Mouse (Mus musculus): ENCODE measurements around the gene Fbxw21.

DNA sequence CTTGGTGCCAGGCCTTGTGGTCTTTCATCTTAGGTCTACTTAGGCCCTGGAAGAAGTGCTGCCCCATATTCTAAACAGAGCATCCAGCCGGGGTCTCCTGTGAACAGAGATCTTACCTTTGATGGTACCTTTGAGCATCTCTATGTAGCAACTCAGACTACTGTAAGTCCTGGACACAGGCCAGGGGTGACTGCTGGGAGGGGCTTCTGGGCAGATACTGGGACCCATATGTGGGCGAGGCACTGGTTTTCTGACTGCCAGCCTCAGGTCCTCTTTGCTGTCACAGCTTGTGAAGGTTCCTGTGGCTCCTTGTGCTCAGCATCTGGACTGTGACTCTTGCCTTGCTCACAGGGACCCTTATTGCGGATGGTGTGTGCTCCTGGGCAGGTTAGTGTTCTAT lies 59.3 kb downstream of the Fbxw21 start:
- TF ChIP-seq MAX (IDR thresholded peaks at IDR 0.05; ENCODE audit: low read depth) (no peak), POLR2A (IDR thresholded peaks at IDR 0.05; ENCODE audit: insufficient read length, low read depth) (no peak), TCF12 (IDR thresholded peaks at IDR 0.05; ENCODE audit: insufficient read depth, poor library complexity, severe bottlenecking) (no peak), MYOD1 (IDR thresholded peaks at IDR 0.05; ENCODE audit: control insufficient read depth in 1 of 3, insufficient read length in 2 of 3, low read depth in 2 of 3) (no peak), USF1 (IDR thresholded peaks at IDR 0.05; ENCODE audit: low read depth) (no peak), E2F4 (IDR thresholded peaks at IDR 0.05; ENCODE audit: insufficient read depth) (no peak), MYOG (IDR thresholded peaks at IDR 0.05; ENCODE audit: control insufficient read depth in 1 of 3, insufficient read depth in 1 of 3, insufficient read length in 2 of 3, low read depth in 2 of 3) (no peak), POLR2AphosphoS2 (IDR thresholded peaks at IDR 0.05; ENCODE audit: insufficient read length, low read depth) (no peak), CEBPB (IDR thresholded peaks at IDR 0.05; ENCODE audit: insufficient read depth, poor library complexity, severe bottlenecking) (no peak), TCF3 (IDR thresholded peaks at IDR 0.05; ENCODE audit: insufficient read length, low read depth) (no peak), SRF (IDR thresholded peaks at IDR 0.05; ENCODE audit: control insufficient read depth, insufficient read length, low read depth) (no peak), REST (IDR thresholded peaks at IDR 0.05; ENCODE audit: insufficient read depth, insufficient read length) (no peak)

All from myocyte (in vitro differentiated cells).